ENCODE assay signal across 29 mouse cellular contexts in the genomic region with DNA sequence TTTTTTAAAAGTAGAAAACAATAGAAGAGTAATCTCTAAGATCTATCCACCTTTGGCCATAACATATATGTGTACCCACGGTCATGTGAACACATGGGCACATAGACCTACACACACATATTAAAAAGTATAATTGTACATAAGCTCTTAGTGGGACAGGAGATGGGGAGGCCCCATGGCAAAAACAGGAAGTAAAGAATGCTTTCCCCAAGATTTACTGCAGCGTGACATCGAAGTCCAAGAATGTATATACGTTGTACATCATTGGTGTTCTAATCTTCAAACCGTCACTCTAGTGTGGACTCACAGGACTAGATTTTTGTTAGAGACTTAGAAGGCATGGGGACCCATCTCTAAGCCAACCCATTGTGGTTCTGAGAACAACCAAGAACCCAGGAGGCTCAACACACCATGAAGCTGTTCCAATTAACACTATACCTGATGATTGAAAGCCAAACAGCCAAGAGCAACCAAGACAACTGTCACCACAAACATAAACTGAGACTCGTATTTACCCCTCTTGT. TPM values are rescaled to one million over a fixed set of nuclear protein-coding genes. Genes with fewer than 3 reads are reported as not detected.
DNase-seq lines count a peak whose midpoint lies in the region; ATAC-seq and TF ChIP-seq lines count a peak whose summit lies in the region.
"Had no signal": no experiment of that assay in that cellular context is flagged by ENCODE, and none has a peak within 500 bp of the region (broad histone marks: within the 10 kb centered on the region; RNA-seq: fewer than 3 reads in every experiment).

No protein-coding gene starts in this region.

- H3K36me3 ChIP-seq in heart, embryonic 10.5 days, result 0 out of 2 replicates have a peak, but pooled peaks cover 6% of the 10 kb centered on the region
- no peaks in the 10 kb centered on the region for H3K36me3 ChIP-seq in heart, embryonic 15.5 days
- no peaks in the 10 kb centered on the region for H3K36me3 ChIP-seq in liver, embryonic 16.5 days (ENCODE audit: control insufficient read depth, insufficient read depth)
- no peaks in the 10 kb centered on the region for H3K36me3 ChIP-seq in kidney, adult 2 months (ENCODE audit: control insufficient read depth, insufficient read depth, low read length)
- H3K36me3 ChIP-seq: hindbrain, embryonic 15.5 days; kidney, embryonic 15.5 days; midbrain, embryonic 12.5 days; neural tube, embryonic 12.5 days had no signal

- H3K27me3 ChIP-seq in heart, embryonic 10.5 days (ENCODE audit: insufficient read depth, poor library complexity, severe bottlenecking), result no peaks in the 10 kb centered on the region
- H3K27me3 ChIP-seq in heart, embryonic 15.5 days, result no peaks in the 10 kb centered on the region
- H3K27me3 ChIP-seq in liver, embryonic 16.5 days (ENCODE audit: control insufficient read depth, insufficient read depth, low read depth, low read length), result no peaks in the 10 kb centered on the region
- H3K27me3 ChIP-seq in kidney, adult 2 months (replicated peaks; ENCODE audit: control insufficient read depth, insufficient read depth, low read length), result no peaks in the 10 kb centered on the region
- H3K27me3 ChIP-seq: forebrain, embryonic 13.5 days; hindbrain, embryonic 15.5 days; kidney, embryonic 15.5 days; megakaryocyte, embryonic 14.5 days; midbrain, embryonic 12.5 days; neural tube, embryonic 12.5 days had no signal

- H3K4me3 ChIP-seq in heart, embryonic 10.5 days, result peak overlapping the region; percentile 27; the same call in 1 of the 2 replicates
- H3K4me3 ChIP-seq in heart, embryonic 15.5 days, result no peak overlapping the region
- H3K4me3 ChIP-seq in liver, embryonic 16.5 days (ENCODE audit: low read depth, low read length), result no peak overlapping the region
- no peak overlapping the region for H3K4me3 ChIP-seq in kidney, adult 2 months (ENCODE audit: insufficient read depth, low read depth, low read length)
- H3K4me3 ChIP-seq: forebrain, embryonic 13.5 days; hindbrain, embryonic 15.5 days; kidney, embryonic 15.5 days; midbrain, embryonic 12.5 days; myocyte; neural tube, embryonic 12.5 days had no signal

- DNase-seq in heart, embryonic 10.5 days (ENCODE audit: low spot score), result no peak
- DNase-seq in heart, postnatal 10 days, result no peak
- no peak for DNase-seq in heart, adult 18-20 months
- DNase-seq in MEL-GATA-1-ER (ENCODE audit: extremely low read depth, low read depth), result peak; percentile 58
- DNase-seq in kidney, adult 2 months, result no peak
- DNase-seq: adrenal gland, postnatal 14 days; cerebellum, adult 11 months; cerebellum, adult 9-10 months; cerebellum, postnatal 36 days; gastrocnemius, postnatal 14 days; kidney, adult 11 months; kidney, postnatal 25 days; lung, postnatal 4 days; right cerebral cortex, adult 18-20 months; spleen, adult 18-20 months; thymus, adult 18-20 months; thymus, postnatal 36 days had no signal

- no peak overlapping the region for H3K9ac ChIP-seq in heart, embryonic 15.5 days
- no peak overlapping the region for H3K9ac ChIP-seq in liver, embryonic 16.5 days (ENCODE audit: low read depth, low read length)
- H3K9ac ChIP-seq: forebrain, embryonic 13.5 days; hindbrain, embryonic 15.5 days; kidney, embryonic 15.5 days; midbrain, embryonic 12.5 days; neural tube, embryonic 12.5 days had no signal

- intact Hi-C loops in heart, postnatal 10 days (cut with DNase I), result no loop called here

- no peak for ATAC-seq in heart, embryonic 15.5 days (replicated peaks; ENCODE audit: insufficient number of reproducible peaks, insufficient read depth, low FRiP score, low read depth)
- ATAC-seq in liver, embryonic 16.5 days (ENCODE audit: low read depth), result no peak
- ATAC-seq: forebrain, embryonic 13.5 days; inflammation-experienced regulatory T-cells, adult 6 months had no signal

- peak overlapping the region; percentile 83 for H3K27ac ChIP-seq in heart, embryonic 10.5 days
- peak overlapping the region; percentile 66 for H3K27ac ChIP-seq in heart, embryonic 15.5 days
- H3K27ac ChIP-seq in liver, embryonic 16.5 days (ENCODE audit: low read length), result peak overlapping the region; percentile 93
- no peak overlapping the region for H3K27ac ChIP-seq in kidney, adult 2 months (ENCODE audit: insufficient read depth, low read depth, low read length)
- H3K27ac ChIP-seq: forebrain, embryonic 13.5 days; hindbrain, embryonic 15.5 days; kidney, embryonic 15.5 days; midbrain, embryonic 12.5 days; neural tube, embryonic 12.5 days; stomach, postnatal 0 days had no signal

- no peak for TF ChIP-seq CTCF in kidney, adult 2 months (conservative IDR thresholded peaks at IDR 0.05; ENCODE audit: insufficient read depth, insufficient read length, low read depth, low read length)

- 84% methylated on average over 6 of the region's 6 CpGs for WGBS in heart, embryonic 10.5 days
- WGBS in heart, embryonic 15.5 days, result 78% methylated on average over 6 of the region's 6 CpGs
- 45% methylated on average over 6 of the region's 6 CpGs for WGBS in liver, embryonic 16.5 days (ENCODE audit: insufficient replicate concordance)
- WGBS in kidney, adult 2 months, result 85% methylated on average over 6 of the region's 6 CpGs

- H3K4me2 ChIP-seq in heart, embryonic 15.5 days, result no peak overlapping the region
- H3K4me2 ChIP-seq in liver, embryonic 16.5 days (ENCODE audit: low read depth, low read length), result 0 out of 2 replicates have a peak overlapping the region, but pooled peaks have one; percentile 43
- H3K4me2 ChIP-seq: forebrain, embryonic 13.5 days; hindbrain, embryonic 15.5 days; kidney, embryonic 15.5 days; midbrain, embryonic 12.5 days; neural tube, embryonic 12.5 days had no signal

- TF ChIP-seq POLR2A in kidney, adult 2 months (IDR thresholded peaks at IDR 0.05; ENCODE audit: low read depth, low read length), result no peak

- no peaks in the 10 kb centered on the region for H3K9me3 ChIP-seq in heart, embryonic 10.5 days
- H3K9me3 ChIP-seq in heart, embryonic 15.5 days (replicated peaks), result no peaks in the 10 kb centered on the region
- no peaks in the 10 kb centered on the region for H3K9me3 ChIP-seq in liver, embryonic 16.5 days (replicated peaks; ENCODE audit: control insufficient read depth, low read length)
- H3K9me3 ChIP-seq: forebrain, embryonic 13.5 days; G1E; hindbrain, embryonic 15.5 days; kidney, embryonic 15.5 days; megakaryocyte, embryonic 14.5 days; midbrain, embryonic 12.5 days; neural tube, embryonic 12.5 days had no signal

- peaks cover 65% of the 10 kb centered on the region for H3K4me1 ChIP-seq in heart, embryonic 10.5 days
- peaks cover 49% of the 10 kb centered on the region for H3K4me1 ChIP-seq in heart, embryonic 15.5 days (replicated peaks)
- H3K4me1 ChIP-seq in liver, embryonic 16.5 days (ENCODE audit: control insufficient read depth, low read depth, low read length), result peaks cover 79% of the 10 kb centered on the region
- no peaks in the 10 kb centered on the region for H3K4me1 ChIP-seq in kidney, adult 2 months (ENCODE audit: control insufficient read depth, insufficient read depth, low read length)
- H3K4me1 ChIP-seq: forebrain, embryonic 13.5 days; hindbrain, embryonic 15.5 days; kidney, embryonic 15.5 days; midbrain, embryonic 12.5 days; neural tube, embryonic 12.5 days had no signal

RNA-seq across cellular contexts. Expression of a gene that starts 19.8 kb away (rescaled TPM):
- 66.9 and 119 TPM in 2 replicates for polyA plus RNA-seq in heart, embryonic 10.5 days (2016; fragmentation: Nextera tagmentation; extraction: Ambion mirVana)
- total RNA-seq in heart, postnatal 10 days (2021), result 100 to 1,000 TPM; 185 to 196 TPM
- 35.4 and 39.8 TPM in 2 replicates for polyA plus RNA-seq in heart, embryonic 15.5 days (2015; fragmentation: Nextera tagmentation; extraction: Ambion mirVana)
- 10 to 100 TPM; 37.9 to 40.1 TPM for total RNA-seq in heart, adult 18-20 months (2021)
- polyA plus RNA-seq in liver, embryonic 16.5 days (2015; fragmentation: Nextera tagmentation; extraction: Ambion mirVana), result 18.5 and 20.0 TPM in 2 replicates
- polyA plus RNA-seq in kidney, adult 2 months (2012; rRNA removed), result 2.6 and 2.7 TPM in 2 replicates
